14 mouse cellular contexts compared by ENCODE assay signal in genomic region chr7:34616275-34616674, GRCm38 (mm10). TPM values are rescaled to one million over a fixed set of nuclear protein-coding genes. Genes with fewer than 3 reads are reported as not detected.
DNase-seq lines count a peak whose midpoint lies in the region; ATAC-seq and TF ChIP-seq lines count a peak whose summit lies in the region.
"Had no signal": no experiment of that assay in that cellular context is flagged by ENCODE, and none has a peak within 500 bp of the region (broad histone marks: within the 10 kb centered on the region; RNA-seq: fewer than 3 reads in every experiment).

No protein-coding gene starts in this region.

- 82% methylated on average over 2 of the region's 2 CpGs for WGBS in intestine, postnatal 0 days
- 86% methylated on average over 2 of the region's 2 CpGs for WGBS in intestine, embryonic 16.5 days
- 94% methylated on average over 2 of the region's 2 CpGs for WGBS in midbrain, postnatal 0 days
- 97% methylated on average over 2 of the region's 2 CpGs for WGBS in midbrain, embryonic 13.5 days
- WGBS in forebrain, embryonic 10.5 days, result 91% methylated on average over 2 of the region's 2 CpGs

- no peak overlapping the region for H3K27ac ChIP-seq in intestine, postnatal 0 days (ENCODE audit: low read depth, low read length)
- no peak overlapping the region for H3K27ac ChIP-seq in intestine, embryonic 16.5 days (ENCODE audit: low read length)
- no peak overlapping the region for H3K27ac ChIP-seq in midbrain, postnatal 0 days (ENCODE audit: low read depth, low read length)
- no peak overlapping the region for H3K27ac ChIP-seq in midbrain, embryonic 13.5 days
- no peak overlapping the region for H3K27ac ChIP-seq in forebrain, embryonic 10.5 days
- H3K27ac ChIP-seq: embryonic facial prominence, embryonic 12.5 days; forebrain, embryonic 13.5 days had no signal

- no peaks in the 10 kb centered on the region for H3K27me3 ChIP-seq in intestine, postnatal 0 days (replicated peaks; ENCODE audit: control insufficient read depth, insufficient read depth, low read length)
- H3K27me3 ChIP-seq in intestine, embryonic 16.5 days (replicated peaks; ENCODE audit: control insufficient read depth, insufficient read depth, low read length), result no peaks in the 10 kb centered on the region
- no peaks in the 10 kb centered on the region for H3K27me3 ChIP-seq in midbrain, postnatal 0 days (ENCODE audit: insufficient read depth, low read length)
- H3K27me3 ChIP-seq in midbrain, embryonic 13.5 days, result no peaks in the 10 kb centered on the region
- no peaks in the 10 kb centered on the region for H3K27me3 ChIP-seq in forebrain, embryonic 10.5 days (ENCODE audit: poor library complexity, severe bottlenecking)
- H3K27me3 ChIP-seq: embryonic facial prominence, embryonic 12.5 days; forebrain, embryonic 13.5 days had no signal

- no peak for ATAC-seq in intestine, postnatal 0 days
- no peak for ATAC-seq in intestine, embryonic 16.5 days
- ATAC-seq in midbrain, postnatal 0 days (ENCODE audit: low FRiP score), result no peak
- ATAC-seq in midbrain, embryonic 13.5 days, result no peak
- ATAC-seq: forebrain, embryonic 13.5 days had no signal

- H3K36me3 ChIP-seq in intestine, postnatal 0 days (ENCODE audit: control insufficient read depth, insufficient read depth), result no peaks in the 10 kb centered on the region
- H3K36me3 ChIP-seq in intestine, embryonic 16.5 days (ENCODE audit: control insufficient read depth, insufficient read depth, low read length), result no peaks in the 10 kb centered on the region
- H3K36me3 ChIP-seq in midbrain, postnatal 0 days (ENCODE audit: insufficient read depth, low read length), result no peaks in the 10 kb centered on the region
- H3K36me3 ChIP-seq in midbrain, embryonic 13.5 days, result no peaks in the 10 kb centered on the region
- H3K36me3 ChIP-seq in forebrain, embryonic 10.5 days (replicated peaks), result no peaks in the 10 kb centered on the region
- H3K36me3 ChIP-seq: embryonic facial prominence, embryonic 12.5 days had no signal

- no peak overlapping the region for H3K4me2 ChIP-seq in intestine, postnatal 0 days (replicated peaks; ENCODE audit: low read depth)
- no peak overlapping the region for H3K4me2 ChIP-seq in intestine, embryonic 16.5 days (ENCODE audit: low read depth, low read length)
- H3K4me2 ChIP-seq in midbrain, postnatal 0 days (ENCODE audit: low read depth, low read length, poor library complexity, severe bottlenecking), result no peak overlapping the region
- no peak overlapping the region for H3K4me2 ChIP-seq in midbrain, embryonic 13.5 days (replicated peaks)
- H3K4me2 ChIP-seq: embryonic facial prominence, embryonic 12.5 days; forebrain, embryonic 13.5 days had no signal

- no peak for DNase-seq in midbrain, postnatal 0 days (ENCODE audit: low spot score)
- DNase-seq in ZHBTc4 (ENCODE audit: low read depth, low spot score), result peak; percentile 72
- no peak for DNase-seq in cerebellum, adult 9-10 months
- DNase-seq in forebrain, embryonic 10.5 days (ENCODE audit: extremely low spot score, low spot score), result no peak
- DNase-seq in gastrocnemius, adult 18-20 months (ENCODE audit: low spot score), result no peak
- DNase-seq: cerebellum, postnatal 25 days; layer of hippocampus, postnatal 36 days; right cerebral cortex, postnatal 4 days had no signal

- H3K4me1 ChIP-seq in intestine, postnatal 0 days (replicated peaks; ENCODE audit: control insufficient read depth, insufficient read depth, low read length), result no peaks in the 10 kb centered on the region
- H3K4me1 ChIP-seq in intestine, embryonic 16.5 days (ENCODE audit: control insufficient read depth, insufficient read depth, low read length), result no peaks in the 10 kb centered on the region
- H3K4me1 ChIP-seq in midbrain, postnatal 0 days (ENCODE audit: insufficient read depth, low read length), result no peaks in the 10 kb centered on the region
- H3K4me1 ChIP-seq in midbrain, embryonic 13.5 days (replicated peaks), result 0 out of 2 replicates have a peak, but pooled peaks cover 4% of the 10 kb centered on the region
- peaks cover 15% of the 10 kb centered on the region for H3K4me1 ChIP-seq in forebrain, embryonic 10.5 days
- H3K4me1 ChIP-seq: forebrain, embryonic 13.5 days had no signal

- no peaks in the 10 kb centered on the region for H3K9me3 ChIP-seq in intestine, postnatal 0 days (ENCODE audit: control insufficient read depth)
- H3K9me3 ChIP-seq in intestine, embryonic 16.5 days (ENCODE audit: control insufficient read depth, low read length), result no peaks in the 10 kb centered on the region
- no peaks in the 10 kb centered on the region for H3K9me3 ChIP-seq in midbrain, postnatal 0 days (ENCODE audit: low read length)
- H3K9me3 ChIP-seq in midbrain, embryonic 13.5 days, result peaks cover 6% of the 10 kb centered on the region; the same call in 1 of the 2 replicates
- peaks cover 6% of the 10 kb centered on the region; the same call in 1 of the 2 replicates for H3K9me3 ChIP-seq in forebrain, embryonic 10.5 days
- H3K9me3 ChIP-seq: forebrain, embryonic 13.5 days had no signal

- no peak overlapping the region for H3K9ac ChIP-seq in intestine, postnatal 0 days (ENCODE audit: low read depth, low read length)
- H3K9ac ChIP-seq in intestine, embryonic 16.5 days (ENCODE audit: low read depth, low read length), result no peak overlapping the region
- no peak overlapping the region for H3K9ac ChIP-seq in midbrain, postnatal 0 days (replicated peaks; ENCODE audit: low read length, poor library complexity, severe bottlenecking)
- no peak overlapping the region for H3K9ac ChIP-seq in midbrain, embryonic 13.5 days (replicated peaks)
- H3K9ac ChIP-seq: embryonic facial prominence, embryonic 12.5 days; forebrain, embryonic 13.5 days had no signal

- peak; percentile 56 for TF ChIP-seq CTCF in intestine, postnatal 0 days (IDR thresholded peaks at IDR 0.05; ENCODE audit: low read depth)
- peak; percentile 40; the same call in 1 of the 2 replicates for TF ChIP-seq CTCF in midbrain, postnatal 0 days (IDR thresholded peaks at IDR 0.05)

- H3K4me3 ChIP-seq in intestine, postnatal 0 days (ENCODE audit: low read depth, low read length), result no peak overlapping the region
- H3K4me3 ChIP-seq in intestine, embryonic 16.5 days (ENCODE audit: low read length), result no peak overlapping the region
- no peak overlapping the region for H3K4me3 ChIP-seq in midbrain, postnatal 0 days (ENCODE audit: low read depth, low read length)
- no peak overlapping the region for H3K4me3 ChIP-seq in midbrain, embryonic 13.5 days (replicated peaks)
- no peak overlapping the region for H3K4me3 ChIP-seq in forebrain, embryonic 10.5 days
- H3K4me3 ChIP-seq: embryonic facial prominence, embryonic 12.5 days; forebrain, embryonic 13.5 days; myocyte had no signal

RNA-seq across cellular contexts. Expression of gene Kctd15, which starts 40.3 kb away (rescaled TPM):
- polyA plus RNA-seq in intestine, postnatal 0 days (2015; fragmentation: Nextera tagmentation; extraction: Ambion mirVana), result 6.7 and 6.9 TPM in 2 replicates
- polyA plus RNA-seq in intestine, embryonic 16.5 days (2015; fragmentation: Nextera tagmentation; extraction: Ambion mirVana), result 13.7 and 14.0 TPM in 2 replicates
- total RNA-seq in midbrain, postnatal 0 days (2014; rRNA removed), result 61.3 and 69.1 TPM in 2 replicates
- 15.0 and 15.7 TPM in 2 replicates for polyA plus RNA-seq in midbrain, postnatal 0 days (2015; fragmentation: Nextera tagmentation; extraction: Ambion mirVana)
- 35.2 and 42.8 TPM in 2 replicates for polyA plus RNA-seq in midbrain, embryonic 13.5 days (2015; fragmentation: Nextera tagmentation; extraction: Ambion mirVana)
- 57.1 and 61.0 TPM in 2 replicates for polyA plus RNA-seq in forebrain, embryonic 10.5 days (2016; fragmentation: Nextera tagmentation; extraction: Ambion mirVana)
- total RNA-seq in gastrocnemius, adult 18-20 months (2021), result 10 to 100 TPM; 45.8 to 49.0 TPM
